Mouse (Mus musculus): ENCODE results near the gene Camsap1.

The Camsap1 gene

GRCm38 (mm10) chr2:25884756-25885155 is 98.3 kb downstream of the Camsap1 start:
- DNase-seq (ENCODE audit: extremely low spot score): no peak

GRCm38 (mm10) chr2:25882276-25882675 is 100.8 kb downstream of the Camsap1 start:
- no peak for DNase-seq (ENCODE audit: extremely low spot score)

- no peak for DNase-seq (ENCODE audit: extremely low spot score)
Measured at GRCm38 (mm10) chr2:25879061-25879460, 104.0 kb downstream of the Camsap1 start.

GRCm38 (mm10) chr2:25878516-25878915 is 104.6 kb downstream of the Camsap1 start:
- DNase-seq (ENCODE audit: extremely low spot score): no peak

- DNase-seq (ENCODE audit: extremely low spot score): no peak
Measured at GRCm38 (mm10) chr2:25877736-25878268, 105.3 kb downstream of the Camsap1 start.

- no peak for DNase-seq (ENCODE audit: extremely low spot score)
Measured at GRCm38 (mm10) chr2:25877250-25877735, 105.8 kb downstream of the Camsap1 start.

All from embryo, embryonic 9.5 days (tissue).